Mouse (Mus musculus) right cerebral cortex, adult 2 months (tissue): ENCODE results near the gene Snurf.

Experiments
- DNase-seq, 2 experiments: peaks; one replicate each; pipeline ENCODE4 v3.0.0; 2021 to 2022; ENCODE audit warnings: low spot score in 2 of 2

Gene Snurf

GRCm38 (mm10) chr7:60004606-60005330, at the start of gene Snurf, which contains the start of gene Gm38393:
Snurf (minus strand) TSS chr7:60005049.
Gm38393 (minus strand) TSS chr7:60005064.
- DNase-seq, result peak; percentile 78 to 83

GRCm38 (mm10) chr7:60047481-60048201, 42.8 kb upstream of the Snurf start:
- DNase-seq, result peak; percentile 50 to 66

GRCm38 (mm10) chr7:60013186-60013585, 8.3 kb upstream of the Snurf start:
- DNase-seq, result no peak

DNA sequence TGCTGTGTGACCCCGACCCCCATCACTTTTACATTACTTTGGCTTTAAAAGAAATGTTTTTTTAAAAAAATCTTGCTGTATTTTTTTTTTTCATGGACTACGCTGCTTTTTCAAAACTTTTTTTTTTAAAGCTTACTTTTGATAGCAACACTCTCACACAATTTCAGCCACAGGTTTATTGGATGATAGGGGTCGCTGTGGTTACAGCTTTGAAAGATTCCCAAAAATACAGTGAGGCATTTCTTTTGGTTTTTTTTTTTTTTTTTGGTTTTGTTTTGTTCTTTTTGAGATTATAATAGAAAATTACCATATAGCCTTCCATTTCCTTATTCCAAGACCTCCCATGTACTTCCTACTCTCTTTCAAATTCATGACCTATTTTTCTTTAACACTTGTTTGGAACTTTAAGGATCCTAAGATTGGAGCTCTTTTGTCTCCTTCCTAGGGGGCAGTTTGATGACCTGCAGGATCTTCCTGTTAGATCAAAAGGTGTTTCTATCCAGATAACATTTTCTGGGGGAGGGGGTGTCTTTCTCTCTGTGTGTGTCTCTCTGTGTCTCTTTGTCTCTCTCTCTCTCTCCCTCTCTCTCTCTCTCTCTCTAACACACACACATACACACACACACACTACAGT, 3.0 kb upstream of the Snurf start:
- no peak for DNase-seq

- DNase-seq, result no peak
Observed at GRCm38 (mm10) chr7:60006262-60006661, 1.4 kb upstream of the Snurf start.

DNA sequence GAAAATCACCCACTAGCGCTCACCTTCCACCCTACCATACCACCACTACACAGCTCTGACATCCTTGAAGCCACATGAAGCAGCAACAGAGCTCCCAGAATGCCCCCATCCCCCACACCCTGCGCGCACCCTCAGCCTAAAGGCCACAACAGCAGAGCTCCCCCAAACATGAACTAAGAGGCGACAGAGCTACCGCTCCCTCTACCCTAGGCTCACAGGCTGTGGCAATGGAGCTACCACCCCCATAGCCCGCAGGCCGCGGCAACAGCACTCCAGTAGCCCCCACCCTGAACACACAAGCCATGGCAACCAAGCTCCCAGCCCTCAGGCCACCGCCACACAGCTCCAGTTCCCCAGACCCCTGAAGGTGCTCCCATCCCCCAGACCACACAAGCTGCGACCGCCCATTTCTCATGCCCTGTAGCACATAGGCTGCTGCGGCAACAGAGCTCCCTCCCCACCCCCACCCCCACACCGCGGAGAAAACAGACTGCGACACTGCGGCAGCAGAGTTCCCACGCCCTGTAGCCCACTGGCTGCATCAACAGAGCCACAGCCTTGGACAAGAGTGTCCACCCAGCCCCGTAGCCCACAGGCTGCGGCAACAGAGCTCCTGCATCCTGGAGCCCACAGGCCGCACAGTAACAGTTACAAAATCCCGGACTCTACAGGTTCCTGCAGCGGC, 786 bp downstream of the Snurf start:
- DNase-seq, result peak; percentile 10 to 28

DNA sequence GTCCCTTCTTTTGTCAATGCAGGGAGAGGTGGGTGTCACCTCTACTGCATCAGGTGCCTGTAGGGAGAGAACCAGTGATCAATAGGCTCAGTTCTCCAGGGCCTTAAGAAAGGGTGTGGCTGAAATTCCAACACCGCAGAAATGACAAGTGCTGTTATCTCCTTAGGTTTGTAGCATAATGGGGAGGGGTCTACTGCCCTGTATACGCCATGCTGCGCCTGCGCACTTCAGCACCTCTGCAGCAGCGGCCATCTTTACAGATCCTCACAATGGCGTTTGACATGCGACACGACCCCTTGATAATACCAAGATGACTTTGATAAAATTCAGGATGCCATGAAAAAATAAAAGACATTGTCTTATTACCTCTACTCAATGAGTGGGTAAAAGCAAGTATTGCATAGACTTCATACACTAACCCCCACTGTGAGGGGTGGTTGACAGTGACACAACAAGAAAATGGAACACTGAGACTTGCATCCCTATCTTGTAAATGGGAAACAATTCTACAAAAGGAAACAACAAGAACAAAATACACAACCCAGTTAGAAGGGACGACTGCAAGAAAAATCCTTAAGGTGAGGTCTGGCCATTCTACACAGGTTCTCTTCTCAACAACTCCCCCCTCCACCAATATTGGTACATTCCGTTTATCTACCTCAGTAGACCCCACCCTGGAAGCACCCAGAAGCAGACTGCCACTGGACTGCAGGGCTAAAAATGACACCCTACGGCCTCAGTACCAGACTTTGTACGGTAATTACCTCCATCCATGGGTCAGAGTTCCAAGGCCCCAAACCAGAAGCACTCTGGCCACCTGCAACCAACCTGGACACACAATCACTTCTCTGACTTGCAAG, 1.6 kb downstream of the Snurf start:
- peak; percentile 33 to 50 for DNase-seq

DNA sequence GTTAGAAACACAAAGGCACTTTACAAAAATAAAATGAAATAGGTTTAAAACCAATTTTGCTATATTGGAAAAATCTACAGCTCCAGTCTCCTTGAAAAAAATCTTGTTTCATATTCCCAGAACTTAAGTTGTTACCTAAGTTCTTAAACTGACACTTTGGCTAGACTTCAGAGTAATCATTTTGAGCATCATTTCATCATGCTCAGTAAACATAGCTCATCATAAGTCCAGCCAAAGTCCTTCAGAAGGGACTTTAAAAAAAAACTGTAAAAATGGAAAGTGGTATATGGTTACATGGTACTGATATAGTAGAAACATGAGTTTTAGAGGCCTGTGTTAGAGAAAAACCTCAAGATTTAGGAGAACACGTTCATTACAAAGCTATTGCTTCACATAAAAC, 26.2 kb downstream of the Snurf start:
- no peak for DNase-seq
